Mouse (Mus musculus): ENCODE results near the gene Cabcoco1.

Gene Cabcoco1

DNA sequence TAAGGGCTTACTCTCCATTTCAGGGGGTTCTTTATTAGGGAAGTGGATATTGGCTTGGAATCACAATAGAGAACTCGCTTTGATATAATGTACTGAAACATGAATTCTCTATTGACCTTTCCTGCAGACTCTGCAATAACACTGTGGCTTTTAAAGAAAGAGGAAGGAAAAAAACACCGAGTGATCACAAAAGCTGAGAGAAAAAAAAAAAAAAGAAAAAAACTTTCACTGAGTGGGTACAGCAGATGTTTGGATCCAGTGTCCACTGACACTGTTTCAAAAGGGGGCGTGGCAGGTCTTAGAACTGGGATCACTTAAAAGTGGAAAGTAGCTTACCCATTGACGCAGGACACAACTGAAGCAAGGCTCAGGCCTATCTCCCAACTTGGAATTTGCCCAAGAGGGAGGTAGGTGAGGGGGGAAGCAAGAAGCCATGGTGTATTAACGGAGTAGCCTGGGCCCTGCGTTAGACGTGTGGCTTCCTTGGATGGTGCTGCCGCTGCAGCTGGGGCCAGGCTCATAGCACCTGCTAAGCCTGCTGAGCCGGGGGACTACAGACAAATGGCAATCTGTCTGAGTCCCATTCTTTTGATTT is 107.6 kb downstream of the Cabcoco1 start:
- DNase-seq: no peak

DNA sequence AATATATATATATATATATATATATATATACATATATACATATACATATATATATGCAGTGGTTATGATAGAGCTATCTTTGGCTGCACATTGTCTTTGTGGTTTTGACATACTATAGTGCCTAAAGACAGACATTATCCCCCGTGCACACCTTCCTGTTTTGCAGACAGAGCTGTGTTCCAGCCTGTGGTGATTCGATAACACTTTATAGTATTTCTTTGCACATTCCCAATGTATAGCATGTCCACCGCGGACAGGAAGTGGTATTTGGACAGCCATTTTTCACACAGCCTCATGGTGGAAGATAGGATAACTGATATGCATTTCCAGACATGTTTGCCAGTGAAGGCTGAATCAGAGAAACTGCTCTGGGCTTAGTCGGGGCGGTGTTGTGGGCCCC is 110.3 kb downstream of the Cabcoco1 start:
- no peak for DNase-seq

DNA sequence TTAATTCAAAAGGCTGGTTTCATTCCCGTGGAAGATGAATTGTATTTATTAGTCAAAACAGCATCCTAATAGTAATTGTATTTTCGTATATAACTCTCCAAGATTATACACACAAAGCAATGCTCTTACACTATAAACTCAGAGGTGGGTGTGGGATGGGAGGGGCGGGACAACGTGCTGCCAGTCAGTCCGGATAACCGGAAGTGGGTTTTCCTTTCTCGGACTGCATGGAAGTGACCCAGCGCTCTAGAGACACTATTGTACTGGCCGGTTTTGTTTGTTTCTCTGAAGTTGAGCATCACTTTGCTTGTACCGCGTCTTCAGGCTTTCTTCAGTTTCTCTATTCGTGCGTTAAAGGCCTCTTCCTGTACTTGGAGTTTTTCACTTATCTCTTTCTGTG is 110.8 kb downstream of the Cabcoco1 start:
- DNase-seq: no peak

DNA sequence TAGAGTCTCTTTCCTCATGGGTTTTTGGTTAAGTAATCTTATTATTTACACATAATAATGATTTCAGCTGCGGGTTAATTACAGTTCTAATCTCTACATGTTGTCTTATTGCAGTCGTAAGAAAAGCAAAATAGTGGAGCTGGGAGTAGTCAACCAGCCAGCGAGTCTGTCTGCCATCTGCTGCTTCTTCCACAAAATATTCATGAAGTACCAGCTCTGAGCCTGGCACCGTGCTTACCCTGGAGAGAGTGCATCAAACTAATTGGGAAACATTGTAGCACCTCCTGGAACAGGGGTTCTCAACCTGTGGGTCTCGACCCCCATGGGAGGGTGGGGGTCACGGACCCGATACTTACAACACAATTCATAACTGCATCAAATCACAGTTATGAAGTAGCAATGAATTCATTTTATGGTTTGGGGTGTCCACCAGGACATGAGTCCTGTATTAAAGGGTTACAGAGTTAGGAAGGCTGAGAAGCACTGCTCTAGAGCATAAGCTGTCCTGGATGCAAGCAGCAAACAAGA is 121.2 kb downstream of the Cabcoco1 start:
- DNase-seq: no peak

DNA sequence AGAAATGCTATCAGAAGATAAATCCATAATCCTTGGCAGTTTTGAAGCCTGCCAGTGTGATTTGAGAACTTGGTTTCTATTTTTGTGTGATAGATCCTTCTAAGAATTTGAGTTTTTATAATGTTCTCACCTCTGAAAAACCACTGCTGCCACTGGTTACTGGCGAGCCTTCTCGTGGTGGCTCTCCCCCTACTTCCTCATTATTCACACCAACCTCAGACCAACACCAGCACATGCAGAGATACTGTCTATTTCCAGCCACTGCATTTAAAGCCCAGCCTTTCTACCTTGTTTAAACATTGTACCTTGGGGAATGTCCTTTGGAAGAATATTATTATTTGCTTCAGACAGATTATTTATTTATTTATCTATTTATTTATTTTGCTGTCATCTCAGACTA is 121.8 kb downstream of the Cabcoco1 start:
- DNase-seq: no peak

DNA sequence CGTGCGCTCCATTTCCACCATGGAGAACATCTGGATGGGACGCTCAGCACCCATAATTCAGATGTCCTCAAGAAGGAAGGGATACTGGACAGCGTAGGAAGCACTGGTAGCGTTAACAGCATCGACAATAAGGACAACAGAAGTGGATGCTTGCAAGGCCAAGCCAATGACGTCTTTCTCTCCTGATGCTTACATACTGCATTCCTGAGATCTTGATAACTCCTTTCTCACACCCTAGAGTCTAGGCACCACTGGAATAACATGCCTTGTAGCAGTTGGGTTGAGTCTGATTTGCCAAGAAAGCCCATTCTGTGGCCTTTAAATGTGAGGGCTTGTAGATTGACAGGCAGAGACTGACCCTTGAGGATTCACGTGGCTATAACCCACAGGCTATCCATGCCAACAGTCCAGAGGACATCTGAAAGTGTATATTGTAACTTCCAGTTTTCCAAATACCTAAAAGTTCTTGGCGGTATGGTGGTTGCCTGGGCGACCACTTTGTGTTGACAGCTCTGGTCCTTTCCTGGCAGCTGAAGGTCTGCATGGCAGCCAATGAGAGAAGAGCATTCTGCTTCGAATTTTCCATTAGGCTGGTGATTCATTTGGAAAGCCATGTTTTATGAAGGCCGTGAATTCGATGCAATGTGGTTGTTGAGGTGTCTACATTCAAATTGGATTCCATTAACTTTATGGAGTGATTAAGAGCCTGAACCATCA is 124.5 kb downstream of the Cabcoco1 start:
- no peak for DNase-seq

DNA sequence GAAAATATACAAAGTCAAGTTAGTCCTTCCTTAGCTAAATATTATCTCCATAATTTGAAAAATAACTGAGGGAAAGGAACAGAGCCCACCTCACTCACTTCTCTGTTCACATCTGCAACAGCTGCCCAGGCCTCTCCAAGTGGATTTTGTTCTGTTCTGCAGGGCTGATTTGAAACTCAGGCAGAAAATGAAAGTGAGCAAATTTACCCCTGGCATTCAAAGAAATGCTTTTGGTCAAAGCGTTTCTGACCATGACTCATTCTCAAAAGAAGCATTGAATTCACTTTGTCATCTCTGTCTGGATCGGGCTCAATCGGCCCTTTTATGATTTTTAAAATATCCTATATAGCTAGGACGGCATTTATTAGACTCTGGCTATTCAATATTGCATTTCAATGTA is 135.8 kb downstream of the Cabcoco1 start:
- DNase-seq: no peak

DNA sequence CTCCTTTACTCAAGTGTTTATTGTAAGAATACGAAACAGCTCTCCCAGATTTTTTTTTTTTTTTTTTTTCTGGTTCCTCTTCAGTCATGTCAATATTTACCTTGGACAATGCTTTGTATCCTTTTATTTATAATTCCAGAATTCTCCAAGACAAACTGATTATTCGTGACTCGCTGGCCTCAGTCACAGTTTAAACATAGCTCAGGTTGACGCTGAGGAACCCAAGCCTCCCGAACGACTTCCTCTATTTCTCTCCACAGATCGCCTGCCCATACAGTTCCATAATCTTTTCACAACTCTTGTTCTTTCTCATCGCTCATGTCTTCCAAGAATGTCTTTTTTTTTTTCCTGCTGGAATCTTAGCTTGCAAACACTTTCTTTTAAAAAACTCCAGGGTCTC is 144.9 kb downstream of the Cabcoco1 start:
- no peak for DNase-seq

DNA sequence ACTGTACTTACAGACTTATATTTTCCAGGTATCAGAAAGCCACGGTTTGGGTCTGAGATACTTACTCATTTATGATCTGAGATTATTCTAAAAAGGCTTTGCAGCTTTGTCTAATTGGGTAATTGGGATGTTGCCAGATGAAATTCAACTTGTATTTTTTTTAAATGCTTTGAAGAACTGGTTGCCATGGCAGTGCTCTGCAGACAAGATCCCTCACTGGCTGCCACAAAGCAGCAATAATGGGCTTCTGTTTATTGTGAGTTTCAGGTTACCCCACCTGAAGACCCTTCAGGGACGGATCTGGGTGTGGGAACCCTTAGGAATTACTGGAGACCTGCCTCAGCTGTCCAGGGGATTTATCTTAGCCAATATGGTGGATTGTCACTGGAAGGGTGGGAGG is 145.6 kb downstream of the Cabcoco1 start:
- no peak for DNase-seq

DNA sequence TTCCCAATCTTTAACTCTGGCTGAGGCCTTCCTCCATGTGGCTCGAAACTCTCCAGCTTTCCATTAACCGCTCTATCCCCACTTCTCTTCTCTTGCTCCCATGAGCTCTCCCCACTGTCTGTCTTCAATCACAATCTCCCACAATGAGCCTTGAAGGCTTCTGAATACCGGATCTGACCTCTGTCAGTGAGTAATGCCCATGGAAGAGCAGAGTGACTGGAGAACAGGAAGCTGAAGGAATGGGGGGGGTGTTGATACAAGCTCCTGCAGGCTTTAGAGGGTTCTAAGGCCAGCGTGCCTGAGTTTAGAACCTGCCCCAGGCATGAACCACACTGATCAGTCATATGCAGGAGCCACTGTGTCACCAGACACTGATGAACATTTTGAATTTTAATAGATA is 150.1 kb downstream of the Cabcoco1 start:
- no peak for DNase-seq

DNA sequence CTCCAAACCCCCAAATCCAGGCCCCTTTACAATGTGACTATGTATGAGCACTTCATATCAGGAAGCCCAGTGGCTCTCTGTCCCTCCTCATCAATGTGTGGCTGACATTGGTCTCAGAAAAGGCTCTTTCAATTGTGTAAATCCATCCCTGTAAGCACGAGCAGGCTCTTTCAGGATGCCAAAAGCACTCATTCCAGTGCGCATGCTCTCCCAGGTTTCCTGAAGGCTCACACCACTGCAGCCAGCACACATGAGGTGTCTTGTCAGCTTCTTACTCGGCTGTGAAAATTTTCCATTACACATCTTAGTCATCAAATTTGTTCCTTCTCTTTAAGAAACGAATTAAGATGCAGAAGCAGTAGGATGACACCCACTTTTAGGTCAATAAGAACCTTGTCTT is 152.9 kb downstream of the Cabcoco1 start:
- DNase-seq: no peak

DNA sequence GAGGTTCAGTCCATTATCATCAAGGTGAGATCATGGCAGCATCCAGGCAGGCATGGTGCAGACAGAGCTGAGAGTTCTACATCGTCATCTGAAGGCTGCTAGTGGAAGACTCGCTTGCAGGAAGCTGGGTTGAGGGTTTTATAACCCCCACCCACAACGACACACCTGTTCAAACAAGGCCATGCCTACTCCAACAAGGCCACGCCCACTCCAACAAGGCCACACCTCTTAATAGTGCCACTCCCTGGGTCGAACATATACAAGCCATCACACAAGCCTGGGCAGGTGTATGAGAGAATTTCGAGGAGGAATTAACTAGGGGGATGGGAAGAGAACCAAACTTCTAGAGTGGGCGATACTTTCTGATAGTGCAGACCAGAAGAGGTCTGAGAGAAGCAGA is 153.6 kb downstream of the Cabcoco1 start:
- DNase-seq: no peak
